Mouse (Mus musculus) E14TG2a.4 (cell line): ENCODE data around the gene Npas4.

Experiments
- CTCF ChIP-seq: conservative IDR thresholded peaks from 2 replicates; pipeline ENCODE4 v1.5.1; 2014; ENCODE audit warnings: low read length
- NANOG ChIP-seq: IDR thresholded peaks from 2 replicates; pipeline ENCODE4 v1.6.1; 2014; ENCODE audit warnings: borderline replicate concordance, low read length, mixed read lengths

DNA sequence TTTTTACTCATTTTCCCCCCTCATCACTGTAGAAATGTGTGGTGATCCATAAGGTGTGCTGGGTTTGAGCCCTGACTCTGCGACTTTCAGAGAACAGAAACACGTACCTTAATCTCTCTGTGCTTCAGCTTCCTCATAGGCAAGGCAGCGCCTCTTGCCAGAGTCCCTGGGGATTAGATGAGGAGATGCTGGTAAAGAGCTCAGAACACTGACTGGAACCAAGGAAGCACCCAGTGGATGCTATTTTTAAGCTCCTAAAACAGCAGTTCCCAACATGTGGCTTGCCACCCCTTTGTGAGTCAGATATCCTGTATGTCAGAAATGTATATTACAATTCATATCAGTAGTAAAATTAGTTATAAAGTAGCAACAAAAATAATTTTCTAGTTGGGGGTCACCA is 28.1 kb upstream of the Npas4 start:
- TF ChIP-seq CTCF (no peak), NANOG (no peak)
